Mouse (Mus musculus): ENCODE measurements around the gene C1qa.

The C1qa gene

GRCm38 (mm10) chr4:136904767-136905539 lies 6.3 kb upstream of the C1qa start:
- DNase-seq (ENCODE audit: low read depth, low spot score): no peak

- no peak for DNase-seq (ENCODE audit: low read depth, low spot score)
Measured at GRCm38 (mm10) chr4:136899154-136899553, 551 bp upstream of the C1qa start.

GRCm38 (mm10) chr4:136898084-136898598 lies 462 bp downstream of the C1qa start:
- no peak for DNase-seq (ENCODE audit: low read depth, low spot score)

- DNase-seq (ENCODE audit: low read depth, low spot score): no peak
Measured at GRCm38 (mm10) chr4:136896461-136896860, 2.1 kb downstream of the C1qa start.

- no peak for DNase-seq (ENCODE audit: low read depth, low spot score)
Measured at GRCm38 (mm10) chr4:136895861-136896260, 2.7 kb downstream of the C1qa start.

- DNase-seq (ENCODE audit: low read depth, low spot score): no peak
Measured at GRCm38 (mm10) chr4:136894821-136895220, 3.8 kb downstream of the C1qa start.

GRCm38 (mm10) chr4:136893691-136894543 lies 4.7 kb downstream of the C1qa start:
- no peak for DNase-seq (ENCODE audit: low read depth, low spot score)

GRCm38 (mm10) chr4:136892811-136893210 lies 5.8 kb downstream of the C1qa start, which contains the start of gene C1qc:
Gene C1qc, minus strand, starts transcription at chr4:136893065.
- no peak for DNase-seq (ENCODE audit: low read depth, low spot score)

GRCm38 (mm10) chr4:136892371-136892770 lies 6.2 kb downstream of the C1qa start:
- DNase-seq (ENCODE audit: low read depth, low spot score): no peak

GRCm38 (mm10) chr4:136891115-136891514 lies 7.5 kb downstream of the C1qa start:
- no peak for DNase-seq (ENCODE audit: low read depth, low spot score)

- DNase-seq (ENCODE audit: low read depth, low spot score): no peak
Measured at GRCm38 (mm10) chr4:136889981-136890380, 8.6 kb downstream of the C1qa start.

- DNase-seq (ENCODE audit: low read depth, low spot score): no peak
Measured at GRCm38 (mm10) chr4:136887714-136888113, 10.9 kb downstream of the C1qa start.

GRCm38 (mm10) chr4:136886101-136886500 lies 12.5 kb downstream of the C1qa start, which contains the start of gene C1qb:
Gene C1qb, minus strand, starts transcription at chr4:136886187.
- no peak for DNase-seq (ENCODE audit: low read depth, low spot score)

- DNase-seq (ENCODE audit: low read depth, low spot score): no peak
Measured at GRCm38 (mm10) chr4:136878601-136879000, 20.0 kb downstream of the C1qa start.

GRCm38 (mm10) chr4:136878171-136878570 lies 20.4 kb downstream of the C1qa start:
- DNase-seq (ENCODE audit: low read depth, low spot score): no peak

- DNase-seq (ENCODE audit: low read depth, low spot score): no peak
Measured at GRCm38 (mm10) chr4:136876971-136877370, 21.6 kb downstream of the C1qa start.

GRCm38 (mm10) chr4:136875012-136875411 lies 23.6 kb downstream of the C1qa start:
- no peak for DNase-seq (ENCODE audit: low read depth, low spot score)

GRCm38 (mm10) chr4:136868371-136868770 lies 30.2 kb downstream of the C1qa start:
- DNase-seq (ENCODE audit: low read depth, low spot score): no peak

GRCm38 (mm10) chr4:136867690-136868345 lies 30.8 kb downstream of the C1qa start:
- no peak for DNase-seq (ENCODE audit: low read depth, low spot score)

- DNase-seq (ENCODE audit: low read depth, low spot score): no peak
Measured at GRCm38 (mm10) chr4:136865531-136865930, 33.1 kb downstream of the C1qa start.

- DNase-seq (ENCODE audit: low read depth, low spot score): no peak
Measured at GRCm38 (mm10) chr4:136864751-136865470, 33.7 kb downstream of the C1qa start.
